Mouse (Mus musculus) left cerebral cortex, adult 11 months (tissue): ENCODE measurements around the gene Plod3.

Source experiments
- DNase-seq: peaks from one replicate; pipeline ENCODE4 v3.0.0; 2022; ENCODE audit warnings: low spot score

Gene Plod3

GRCm38 (mm10) chr5:137025132-137025531 lies 38.3 kb downstream of the Plod3 start:
- no peak for DNase-seq

- DNase-seq = no peak
These were observed 39.3 kb downstream of the Plod3 start, which contains the start of gene Vgf for GRCm38 (mm10) chr5:137026092-137026491. TSS of gene Vgf (plus strand) at chr5:137026392.

GRCm38 (mm10) chr5:137028561-137029272 lies 41.9 kb downstream of the Plod3 start:
- no peak for DNase-seq

- DNase-seq = no peak
These were observed 42.4 kb downstream of the Plod3 start for GRCm38 (mm10) chr5:137029273-137029585.

GRCm38 (mm10) chr5:137029643-137030415 lies 43.0 kb downstream of the Plod3 start:
- DNase-seq = peak; percentile 90

GRCm38 (mm10) chr5:137030416-137030810 lies 43.6 kb downstream of the Plod3 start:
- DNase-seq = no peak

- DNase-seq = no peak
These were observed 44.5 kb downstream of the Plod3 start for GRCm38 (mm10) chr5:137031076-137032032.

GRCm38 (mm10) chr5:137032033-137032421 lies 45.2 kb downstream of the Plod3 start:
- no peak for DNase-seq

- DNase-seq = peak; percentile 68
These were observed 45.8 kb downstream of the Plod3 start for GRCm38 (mm10) chr5:137032641-137033074.

- no peak for DNase-seq
These were observed 49.4 kb downstream of the Plod3 start for GRCm38 (mm10) chr5:137036211-137036610.

GRCm38 (mm10) chr5:137039453-137039852 lies 52.6 kb downstream of the Plod3 start:
- no peak for DNase-seq

- DNase-seq = no peak
These were observed 54.6 kb downstream of the Plod3 start for GRCm38 (mm10) chr5:137041442-137041841.

GRCm38 (mm10) chr5:137043997-137044396 lies 57.2 kb downstream of the Plod3 start:
- DNase-seq = no peak

GRCm38 (mm10) chr5:137045402-137046323 lies 58.8 kb downstream of the Plod3 start, which contains the start of gene Ap1s1:
TSS of gene Ap1s1 (minus strand) at chr5:137046135.
- DNase-seq = peak; percentile 96
